Mouse (Mus musculus) heart, embryonic 11.5 days (tissue): Measurements from ENCODE around the gene Trarg1. TPM values are rescaled to one million over a fixed set of nuclear protein-coding genes. Genes with fewer than 3 reads are reported as not detected.

ENCODE experiments used
- ATAC-seq: fragments of 200-750 bp; cut with Nextera tagmentation; replicated peaks from 2 replicates; pipeline ENCODE4 v1.8.0; 2017; ENCODE audit warnings: moderate library complexity; ENCODE audit not compliant: insufficient number of reproducible peaks, low FRiP score, low TSS enrichment
- H3K27ac ChIP-seq: fragments of 300-500 bp; sonication (generic); 2 replicates; pipeline ENCODE4 v1.5.1; 2014; ENCODE audit warnings: mild to moderate bottlenecking, low read depth, low read length
- H3K27me3 ChIP-seq: fragments of 300-500 bp; sonication (generic); 2 replicates; pipeline ENCODE4 v1.6.1; 2014; ENCODE audit warnings: mild to moderate bottlenecking, low read length, mixed read lengths; ENCODE audit not compliant: control insufficient read depth, insufficient read depth
- H3K36me3 ChIP-seq: fragments of 300-500 bp; sonication (generic); 2 replicates; pipeline ENCODE4 v1.6.1; 2014; ENCODE audit warnings: mild to moderate bottlenecking, low read length, moderate library complexity, mixed read lengths; ENCODE audit not compliant: control insufficient read depth, insufficient read depth
- H3K4me1 ChIP-seq: fragments of 300-500 bp; sonication (generic); 2 replicates; pipeline ENCODE4 v1.6.1; 2014; ENCODE audit warnings: low read length; ENCODE audit not compliant: control insufficient read depth, insufficient read depth
- H3K4me2 ChIP-seq: fragments of 300-500 bp; sonication (generic); 2 replicates; pipeline ENCODE4 v1.6.1; 2014; ENCODE audit warnings: mild to moderate bottlenecking, moderate library complexity
- H3K4me3 ChIP-seq: fragments of 300-500 bp; sonication (generic); 2 replicates; pipeline ENCODE4 v1.5.1; 2014; ENCODE audit warnings: low read depth, low read length
- H3K9ac ChIP-seq: fragments of 300-500 bp; sonication (generic); 2 replicates; pipeline ENCODE4 v1.6.1; 2014; ENCODE audit warnings: mild to moderate bottlenecking, low read depth, low read length, moderate library complexity
- H3K9me3 ChIP-seq: fragments of 300-500 bp; sonication (generic); replicated peaks from 2 replicates; pipeline ENCODE4 v1.6.1; 2016; ENCODE audit warnings: low read length; ENCODE audit not compliant: control insufficient read depth
- WGBS: fragments of 180-500 bp; shearing (Covaris S2); extraction: QIAGEN DNeasy Blood & Tissue Kit; methylation state at CpG from one replicate; pipeline ENCODE4 v1.1.7; 2014; ENCODE audit not compliant: insufficient replicate concordance; 5-methylcytosine and 5-hydroxymethylcytosine counted together
- polyA plus RNA-seq: library from polyadenylated mRNA; unstranded; fragments of >200 nt; fragmentation: Nextera tagmentation; extraction: Ambion mirVana; gene quantifications from 2 replicates; pipeline ENCODE4 v1.2.1, GENCODE M21; 2014

Gene Trarg1
- polyA plus RNA-seq, 1 experiment from 2014 or later: 0.07 TPM

DNA sequence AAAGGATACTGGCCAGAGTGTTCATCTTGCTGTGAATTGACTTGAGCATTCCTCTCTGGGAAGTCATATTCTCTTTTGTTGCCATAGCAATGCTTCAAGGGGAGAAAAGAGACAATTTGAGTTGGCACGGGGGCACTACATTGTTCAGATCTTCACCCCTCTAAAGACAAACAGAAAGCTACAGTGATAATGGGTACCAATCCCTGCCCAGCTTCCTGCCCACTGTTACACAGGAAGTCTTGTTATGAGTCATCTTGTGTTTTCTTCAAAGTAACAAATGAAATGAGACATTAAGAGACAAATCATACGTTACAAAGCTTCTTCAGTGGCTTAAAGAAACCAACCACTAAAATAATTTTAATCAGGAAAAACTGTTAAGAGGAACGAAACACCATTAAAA, 55.0 kb downstream of the Trarg1 start:
- ATAC-seq: no peak
- Histone ChIP-seq H3K27me3 (no peaks in the 10 kb centered on the region), H3K4me1 (no peaks in the 10 kb centered on the region), H3K4me2 (no peak overlapping the region), H3K9me3 (no peaks in the 10 kb centered on the region), H3K9ac (no peak overlapping the region), H3K36me3 (peaks cover 18% of the 10 kb centered on the region), H3K27ac (no peak overlapping the region), H3K4me3 (no peak overlapping the region)
- 72% methylated on average over 3 of the region's 3 CpGs for WGBS

DNA sequence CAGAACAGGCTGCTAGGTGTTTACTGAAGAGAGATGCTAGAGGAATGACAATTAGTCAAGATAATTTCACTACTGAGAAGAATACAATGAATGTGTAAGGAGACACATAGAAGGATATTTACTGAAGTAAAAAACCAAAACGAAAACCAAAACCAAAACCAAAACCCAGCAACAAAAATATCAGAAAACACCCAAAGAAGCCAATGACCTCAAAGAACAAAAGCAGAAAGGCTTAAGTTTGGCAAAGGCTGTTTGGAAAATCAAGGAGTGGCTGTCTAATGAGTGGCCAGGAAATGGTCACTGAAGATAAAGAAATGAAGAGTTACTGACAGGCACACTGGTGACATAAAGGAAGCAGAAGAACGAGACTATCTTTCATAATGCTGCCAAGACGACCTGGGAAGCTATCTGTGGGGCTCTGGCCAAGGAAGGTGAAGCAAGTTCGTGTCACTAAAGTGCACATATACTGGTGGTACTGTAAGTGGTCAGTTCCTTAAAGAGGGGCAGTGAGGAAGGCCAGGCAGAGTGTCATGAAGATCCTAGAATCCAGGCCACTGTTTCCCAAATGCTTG, 56.2 kb downstream of the Trarg1 start:
- H3K36me3 ChIP-seq: peaks cover 21% of the 10 kb centered on the region
- 59% methylated on average over 4 of the region's 4 CpGs for WGBS
- ATAC-seq: no peak

DNA sequence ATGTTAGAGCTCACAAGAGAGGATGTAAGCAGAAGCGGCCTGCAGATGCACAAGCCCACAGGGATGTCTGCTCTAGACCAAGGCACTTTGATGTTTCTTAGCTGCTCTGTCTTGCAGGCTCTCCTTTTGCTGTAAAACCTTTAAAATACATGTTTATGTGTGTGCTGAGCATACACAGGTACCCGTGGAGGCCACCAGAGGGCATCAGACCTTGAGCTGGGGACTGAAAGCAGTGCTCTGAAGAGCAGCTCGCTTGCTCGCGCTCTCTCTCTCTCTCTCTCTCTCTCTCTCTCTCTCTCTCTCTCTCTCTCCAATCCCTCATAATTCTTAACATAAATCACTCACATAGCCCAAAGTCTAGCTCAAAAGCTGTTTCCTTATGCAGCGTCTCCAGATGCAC, 59.5 kb downstream of the Trarg1 start:
- Histone ChIP-seq H3K27ac (no peak overlapping the region), H3K9ac (no peak overlapping the region), H3K36me3 (peaks cover 13% of the 10 kb centered on the region), H3K9me3 (no peaks in the 10 kb centered on the region), H3K4me3 (no peak overlapping the region), H3K4me2 (no peak overlapping the region), H3K27me3 (no peaks in the 10 kb centered on the region), H3K4me1 (no peaks in the 10 kb centered on the region)
- WGBS: 64% methylated on average over 6 of the region's 6 CpGs
- no peak for ATAC-seq

More for the DNA sequence above, 56.2 kb downstream of the Trarg1 start:
- H3K4me1 ChIP-seq: no peaks in the 10 kb centered on the region
- H3K9ac ChIP-seq: no peak overlapping the region
- H3K4me2 ChIP-seq: no peak overlapping the region
- no peaks in the 10 kb centered on the region for H3K27me3 ChIP-seq
- H3K27ac ChIP-seq: no peak overlapping the region
- H3K4me3 ChIP-seq: no peak overlapping the region
- H3K9me3 ChIP-seq: no peaks in the 10 kb centered on the region

DNA sequence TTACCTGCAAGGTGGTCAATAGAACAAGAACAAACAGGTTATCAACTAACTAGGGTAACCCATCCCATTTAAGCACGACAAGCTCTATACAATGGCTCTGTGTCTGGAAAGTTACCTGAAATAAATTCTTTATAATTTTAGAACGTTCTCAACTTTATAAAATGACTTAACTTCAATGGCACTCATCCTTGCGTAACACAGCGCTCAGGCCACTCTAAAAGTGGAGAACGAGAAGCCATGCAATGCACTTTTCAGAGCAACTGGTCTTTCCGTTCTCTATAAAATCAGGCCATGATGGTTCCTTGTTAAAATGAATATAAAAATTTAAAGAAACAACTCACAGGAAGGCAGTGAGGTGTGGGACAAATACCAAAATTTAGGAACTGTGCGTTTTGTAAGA, 62.9 kb downstream of the Trarg1 start:
- ATAC-seq: no peak
- Histone ChIP-seq H3K27ac (no peak overlapping the region), H3K4me3 (no peak overlapping the region), H3K9me3 (no peaks in the 10 kb centered on the region), H3K27me3 (no peaks in the 10 kb centered on the region), H3K4me1 (no peaks in the 10 kb centered on the region), H3K36me3 (peaks cover 19% of the 10 kb centered on the region), H3K9ac (no peak overlapping the region), H3K4me2 (no peak overlapping the region)
- WGBS: 93% methylated on average over 7 of the region's 7 CpGs

DNA sequence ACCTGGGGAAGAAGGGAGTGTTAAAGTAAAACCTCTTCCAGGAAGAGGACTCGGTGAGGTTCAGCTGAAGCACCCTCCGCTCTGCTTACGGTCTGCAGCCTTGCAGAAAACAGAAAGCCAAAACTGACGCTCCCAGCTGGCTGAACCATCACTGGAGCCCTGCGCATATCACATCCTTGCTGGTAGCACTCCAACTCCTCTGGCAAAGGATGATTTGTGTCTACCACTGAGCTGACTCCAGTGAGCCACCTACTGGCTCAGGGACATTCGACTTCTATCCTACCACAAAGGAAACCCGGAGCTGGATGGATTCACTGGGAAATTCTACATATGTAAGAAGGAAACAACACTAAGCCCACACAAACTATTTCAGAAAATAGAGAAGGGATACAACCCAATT, 64.9 kb downstream of the Trarg1 start:
- Histone ChIP-seq H3K36me3 (peaks cover 25% of the 10 kb centered on the region), H3K4me1 (no peaks in the 10 kb centered on the region), H3K9me3 (no peaks in the 10 kb centered on the region), H3K4me3 (no peak overlapping the region), H3K9ac (no peak overlapping the region), H3K27me3 (no peaks in the 10 kb centered on the region), H3K4me2 (no peak overlapping the region), H3K27ac (no peak overlapping the region)
- ATAC-seq: no peak
- WGBS: 71% methylated on average over 7 of the region's 7 CpGs

DNA sequence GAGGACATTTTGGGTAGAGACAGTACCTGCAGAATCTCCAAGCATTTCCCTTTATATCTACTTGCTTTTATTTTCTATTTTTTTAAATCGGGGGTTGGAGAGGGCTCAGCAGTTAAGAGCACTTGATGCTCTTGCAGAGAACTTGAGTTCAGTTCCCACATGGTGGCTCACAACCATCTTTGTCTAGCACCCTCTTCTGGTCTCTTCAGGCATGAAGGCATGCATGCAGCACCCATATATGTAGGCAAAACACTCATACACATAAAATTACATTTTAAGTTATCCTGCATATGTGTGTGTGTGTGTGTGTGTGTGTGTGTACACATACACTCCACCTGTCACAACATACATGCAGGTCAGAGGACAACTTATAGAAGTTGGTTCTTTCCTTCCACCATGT, 66.3 kb downstream of the Trarg1 start:
- Histone ChIP-seq H3K9ac (no peak overlapping the region), H3K4me2 (no peak overlapping the region), H3K4me3 (no peak overlapping the region), H3K36me3 (peaks cover 29% of the 10 kb centered on the region), H3K27ac (no peak overlapping the region), H3K27me3 (no peaks in the 10 kb centered on the region), H3K4me1 (no peaks in the 10 kb centered on the region), H3K9me3 (no peaks in the 10 kb centered on the region)
- 97% methylated on average over 1 of the region's 1 CpGs for WGBS
- no peak for ATAC-seq

Other genes starting within 250 kb of the Trarg1 start
- gene Abr, start 57.5 kb upstream of the Trarg1 start, polyA plus RNA-seq: 22.9 and 26.2 TPM in 2 replicates
- 0.17 TPM in 1 of 2 replicates, not detected in the other for gene Bhlha9, start 7.3 kb upstream of the Trarg1 start, polyA plus RNA-seq
- 23.6 and 26.5 TPM in 2 replicates for gene Gosr1, start 83.8 kb downstream of the Trarg1 start, polyA plus RNA-seq
- 19.9 and 20.8 TPM in 2 replicates for gene Cpd, start 167.2 kb downstream of the Trarg1 start, polyA plus RNA-seq
- gene Tmigd1, start 222.4 kb downstream of the Trarg1 start, polyA plus RNA-seq: 0.23 TPM in 1 of 2 replicates, not detected in the other
- gene Blmh, start 245.0 kb downstream of the Trarg1 start, polyA plus RNA-seq: 89.0 and 111 TPM in 2 replicates